Mouse (Mus musculus): ENCODE measurements around the gene Glrb.

The Glrb gene

GRCm38 (mm10) chr3:80818619-80819018 is 94.8 kb downstream of the Glrb start:
- no peak for DNase-seq

- no peak for DNase-seq
These were observed 99.7 kb downstream of the Glrb start for GRCm38 (mm10) chr3:80813734-80814133.

GRCm38 (mm10) chr3:80812237-80812636 is 101.2 kb downstream of the Glrb start:
- DNase-seq: no peak

GRCm38 (mm10) chr3:80805327-80805726 is 108.1 kb downstream of the Glrb start:
- peak; percentile 21 for DNase-seq

- DNase-seq: no peak
These were observed 109.6 kb downstream of the Glrb start for GRCm38 (mm10) chr3:80803811-80804210.

GRCm38 (mm10) chr3:80803211-80803610 is 110.2 kb downstream of the Glrb start:
- DNase-seq: no peak

GRCm38 (mm10) chr3:80802596-80803081 is 110.8 kb downstream of the Glrb start, which contains the start of gene Gria2:
Gria2 (minus strand) TSS chr3:80802835.
- DNase-seq: peak; percentile 93

GRCm38 (mm10) chr3:80801827-80802310 is 111.6 kb downstream of the Glrb start:
- DNase-seq: no peak

- peak; percentile 68 for DNase-seq
These were observed 112.2 kb downstream of the Glrb start for GRCm38 (mm10) chr3:80800995-80801826.

- peak; percentile 35 for DNase-seq
These were observed 113.0 kb downstream of the Glrb start for GRCm38 (mm10) chr3:80800299-80800994.

GRCm38 (mm10) chr3:80797935-80798334 is 115.5 kb downstream of the Glrb start:
- no peak for DNase-seq

GRCm38 (mm10) chr3:80796764-80797163 is 116.7 kb downstream of the Glrb start:
- DNase-seq: no peak

GRCm38 (mm10) chr3:80795284-80795683 is 118.2 kb downstream of the Glrb start:
- no peak for DNase-seq
